Mouse (Mus musculus) Muller cell, postnatal 12 days (primary cell): ENCODE results near the gene Gas2l1.
"Not testable (repeated sequence)": the region's sequence is repeated elsewhere in the genome, so short reads cannot be mapped to it uniquely, and the experiment has no call there.

Experiments used
- DNase-seq: peaks from one replicate; pipeline ENCODE4 v3.0.0-alpha.2; 2015; ENCODE audit errors: inconsistent ontology term

Gas2l1 gene

GRCm38 (mm10) chr11:5065056-5065821 lies at the start of gene Gas2l1:
Gene Gas2l1, minus strand, starts transcription at chr11:5065327.
- DNase-seq = peak; percentile 93

- DNase-seq = no peak
Measured at GRCm38 (mm10) chr11:5113645-5114044, 48.5 kb upstream of the Gas2l1 start.

- DNase-seq = no peak
Measured at GRCm38 (mm10) chr11:5109441-5109840, 44.3 kb upstream of the Gas2l1 start.

- no peak for DNase-seq
Measured at GRCm38 (mm10) chr11:5103986-5104509, 38.9 kb upstream of the Gas2l1 start.

- no peak for DNase-seq
Measured at GRCm38 (mm10) chr11:5102384-5102783, 37.3 kb upstream of the Gas2l1 start.

- no peak for DNase-seq
Measured at GRCm38 (mm10) chr11:5101641-5102040, 36.5 kb upstream of the Gas2l1 start.

GRCm38 (mm10) chr11:5100801-5101200 lies 35.7 kb upstream of the Gas2l1 start:
- DNase-seq = no peak

- no peak for DNase-seq
Measured at GRCm38 (mm10) chr11:5100283-5100682, 35.2 kb upstream of the Gas2l1 start.

- peak; percentile 83 for DNase-seq
Measured at GRCm38 (mm10) chr11:5099576-5100183, 34.6 kb upstream of the Gas2l1 start.

- peak; percentile 99 for DNase-seq
Measured at GRCm38 (mm10) chr11:5098736-5099542, 33.8 kb upstream of the Gas2l1 start, which contains the start of the genes Rhbdd3 and Ewsr1. Gene Rhbdd3, plus strand, starts transcription at chr11:5098926. Gene Ewsr1, minus strand, starts transcription at chr11:5099266.

- peak; percentile 37 for DNase-seq
Measured at GRCm38 (mm10) chr11:5098035-5098735, 33.1 kb upstream of the Gas2l1 start.

GRCm38 (mm10) chr11:5096480-5097020 lies 31.4 kb upstream of the Gas2l1 start:
- peak; percentile 21 for DNase-seq

- DNase-seq = no peak
Measured at GRCm38 (mm10) chr11:5095877-5096276, 30.8 kb upstream of the Gas2l1 start.

GRCm38 (mm10) chr11:5091706-5092105 lies 26.6 kb upstream of the Gas2l1 start:
- no peak for DNase-seq

- no peak for DNase-seq
Measured at GRCm38 (mm10) chr11:5089147-5089546, 24.0 kb upstream of the Gas2l1 start.

GRCm38 (mm10) chr11:5076843-5077242 lies 11.7 kb upstream of the Gas2l1 start:
- not testable (repeated sequence) for DNase-seq

- no peak for DNase-seq
Measured at GRCm38 (mm10) chr11:5075760-5076159, 10.6 kb upstream of the Gas2l1 start.

GRCm38 (mm10) chr11:5074882-5075281 lies 9.8 kb upstream of the Gas2l1 start:
- no peak for DNase-seq

- no peak for DNase-seq
Measured at GRCm38 (mm10) chr11:5068126-5068971, 3.2 kb upstream of the Gas2l1 start.

- DNase-seq = no peak
Measured at GRCm38 (mm10) chr11:5067063-5067462, 1.9 kb upstream of the Gas2l1 start.
